Mouse (Mus musculus): ENCODE results near the gene Pilra. TPM values are rescaled to one million over a fixed set of nuclear protein-coding genes. Genes with fewer than 3 reads are reported as not detected.
A peak's percentile ranks its signal among the peaks of the same experiment; 100 is the strongest.

Pilra gene
- total and polyA plus RNA-seq, 3 experiments = 0.97 to 3.1 (median 2.6) TPM

- no peak for TF ChIP-seq EP300 (IDR thresholded peaks at IDR 0.05; ENCODE audit: insufficient read depth, low read depth, low read length)
- TF ChIP-seq POLR2A (IDR thresholded peaks at IDR 0.05; ENCODE audit: insufficient read depth, low read depth, low read length) = no peak
- TF ChIP-seq CTCF (IDR thresholded peaks at IDR 0.05) = no peak
- Histone ChIP-seq H3K4me1 (ENCODE audit: control insufficient read depth, insufficient read depth, low read length) (peaks cover 1% of the 10 kb centered on the region; the same call in 1 of the 2 replicates), H3K27me3 (ENCODE audit: control insufficient read depth, insufficient read depth, low read length) (no peaks in the 10 kb centered on the region), H3K36me3 (ENCODE audit: control insufficient read depth, insufficient read depth, low read length) (no peaks in the 10 kb centered on the region), H3K79me2 (replicated peaks; ENCODE audit: control insufficient read depth, insufficient read depth, low read length) (no peaks in the 10 kb centered on the region), H3K27ac (no peak overlapping the region), H3K4me3 (no peak overlapping the region), H3K9ac (ENCODE audit: low read depth, low read length) (no peak overlapping the region)
- intact Hi-C loops (cut with DNase I) = no loop called here
- DNase-seq = no peak
- 79% methylated on average over 7 of the region's 7 CpGs for WGBS
These were observed 58.7 kb downstream of the Pilra start for GRCm38 (mm10) chr5:137777267-137777845.

GRCm38 (mm10) chr5:137776408-137776918 lies 59.6 kb downstream of the Pilra start:
- intact Hi-C loops (cut with DNase I) = no loop called here
- Histone ChIP-seq H3K36me3 (ENCODE audit: control insufficient read depth, insufficient read depth, low read length) (no peaks in the 10 kb centered on the region), H3K27ac (no peak overlapping the region), H3K4me3 (no peak overlapping the region), H3K9ac (ENCODE audit: low read depth, low read length) (no peak overlapping the region), H3K4me1 (ENCODE audit: control insufficient read depth, insufficient read depth, low read length) (peaks cover 1% of the 10 kb centered on the region; the same call in 1 of the 2 replicates), H3K27me3 (ENCODE audit: control insufficient read depth, insufficient read depth, low read length) (no peaks in the 10 kb centered on the region), H3K79me2 (replicated peaks; ENCODE audit: control insufficient read depth, insufficient read depth, low read length) (no peaks in the 10 kb centered on the region)
- WGBS = 28% methylated on average over 5 of the region's 5 CpGs
- DNase-seq = no peak
- TF ChIP-seq CTCF (IDR thresholded peaks at IDR 0.05) (0 out of 2 replicates have a peak, but pooled peaks have one; percentile 2), POLR2A (IDR thresholded peaks at IDR 0.05; ENCODE audit: insufficient read depth, low read depth, low read length) (no peak), EP300 (IDR thresholded peaks at IDR 0.05; ENCODE audit: insufficient read depth, low read depth, low read length) (no peak)

- 96% methylated on average over 2 of the region's 2 CpGs for WGBS
- intact Hi-C loops (cut with DNase I) = no loop called here
- Histone ChIP-seq H3K4me3 (no peak overlapping the region), H3K79me2 (replicated peaks; ENCODE audit: control insufficient read depth, insufficient read depth, low read length) (no peaks in the 10 kb centered on the region), H3K9ac (ENCODE audit: low read depth, low read length) (no peak overlapping the region), H3K27ac (no peak overlapping the region), H3K27me3 (ENCODE audit: control insufficient read depth, insufficient read depth, low read length) (no peaks in the 10 kb centered on the region), H3K36me3 (ENCODE audit: control insufficient read depth, insufficient read depth, low read length) (no peaks in the 10 kb centered on the region), H3K4me1 (ENCODE audit: control insufficient read depth, insufficient read depth, low read length) (peaks cover 1% of the 10 kb centered on the region; the same call in 1 of the 2 replicates)
- TF ChIP-seq EP300 (IDR thresholded peaks at IDR 0.05; ENCODE audit: insufficient read depth, low read depth, low read length) (no peak), CTCF (IDR thresholded peaks at IDR 0.05) (no peak), POLR2A (IDR thresholded peaks at IDR 0.05; ENCODE audit: insufficient read depth, low read depth, low read length) (no peak)
- no peak for DNase-seq
These were observed 60.3 kb downstream of the Pilra start for GRCm38 (mm10) chr5:137775587-137776290.

- Histone ChIP-seq H3K4me3 (no peak overlapping the region), H3K79me2 (replicated peaks; ENCODE audit: control insufficient read depth, insufficient read depth, low read length) (no peaks in the 10 kb centered on the region), H3K36me3 (ENCODE audit: control insufficient read depth, insufficient read depth, low read length) (no peaks in the 10 kb centered on the region), H3K4me1 (ENCODE audit: control insufficient read depth, insufficient read depth, low read length) (no peaks in the 10 kb centered on the region), H3K27me3 (ENCODE audit: control insufficient read depth, insufficient read depth, low read length) (no peaks in the 10 kb centered on the region), H3K9ac (ENCODE audit: low read depth, low read length) (no peak overlapping the region), H3K27ac (no peak overlapping the region)
- no peak for TF ChIP-seq CTCF (IDR thresholded peaks at IDR 0.05)
- TF ChIP-seq EP300 (IDR thresholded peaks at IDR 0.05; ENCODE audit: insufficient read depth, low read depth, low read length) = no peak
- TF ChIP-seq POLR2A (IDR thresholded peaks at IDR 0.05; ENCODE audit: insufficient read depth, low read depth, low read length) = no peak
- DNase-seq = no peak
- intact Hi-C loops (cut with DNase I) = no loop called here
These were observed 63.3 kb downstream of the Pilra start for GRCm38 (mm10) chr5:137772755-137773154.

Other genes starting within 250 kb of the Pilra start
- gene Mospd3, start 235.2 kb downstream of the Pilra start, total RNA-seq (2021) = 10 to 100 TPM; 10.7 to 16.3 TPM
- gene Mospd3, start 235.2 kb downstream of the Pilra start, polyA plus RNA-seq (2012; rRNA removed) = 20.7 and 32.3 TPM in 2 replicates
- 10 to 100 TPM; 35.9 to 50.8 TPM for gene Pcolce, start 222.5 kb downstream of the Pilra start, total RNA-seq (2021)
- 87.0 and 109 TPM in 2 replicates for gene Pcolce, start 222.5 kb downstream of the Pilra start, polyA plus RNA-seq (2012; rRNA removed)
- under 1 TPM; 0.13 to 0.34 TPM for gene Fbxo24, start 207.3 kb downstream of the Pilra start, total RNA-seq (2021)
- 0.29 and 0.35 TPM in 2 replicates for gene Fbxo24, start 207.3 kb downstream of the Pilra start, polyA plus RNA-seq (2012; rRNA removed)
- gene Lrch4, start 207.2 kb downstream of the Pilra start, total RNA-seq (2021) = 10 to 100 TPM; 17.1 to 20.0 TPM
- 24.8 and 29.1 TPM in 2 replicates for gene Lrch4, start 207.2 kb downstream of the Pilra start, polyA plus RNA-seq (2012; rRNA removed)
- gene Gm20605, start 207.1 kb downstream of the Pilra start, total RNA-seq (2021) = 1 to 10 TPM; 2.8 to 4.3 TPM
- gene Gm20605, start 207.1 kb downstream of the Pilra start, polyA plus RNA-seq (2012; rRNA removed) = 7.3 and 9.5 TPM in 2 replicates
- 1 to 10 TPM; 1.5 to 2.0 TPM for gene Sap25, start 194.9 kb downstream of the Pilra start, total RNA-seq (2021)
- gene Sap25, start 194.9 kb downstream of the Pilra start, polyA plus RNA-seq (2012; rRNA removed) = 25.2 and 34.9 TPM in 2 replicates
- under 1 TPM; 0.34 to 0.73 TPM for gene Irs3, start 190.6 kb downstream of the Pilra start, total RNA-seq (2021)
- gene Irs3, start 190.6 kb downstream of the Pilra start, polyA plus RNA-seq (2012; rRNA removed) = 0.91 and 2.2 TPM in 2 replicates
- gene Agfg2, start 151.6 kb downstream of the Pilra start, total RNA-seq (2021) = 10 to 100 TPM; 15.6 to 19.1 TPM
- gene Agfg2, start 151.6 kb downstream of the Pilra start, polyA plus RNA-seq (2012; rRNA removed) = 11.9 and 12.5 TPM in 2 replicates
- 1 to 10 TPM in 1 of 2 experiments, under 1 TPM in 1; 0.94 to 1.2 TPM for gene Nyap1, start 94.7 kb downstream of the Pilra start, total RNA-seq (2021)
- 1.6 and 1.7 TPM in 2 replicates for gene Nyap1, start 94.7 kb downstream of the Pilra start, polyA plus RNA-seq (2012; rRNA removed)
- 100 to 1,000 TPM; 254 to 258 TPM for gene Tsc22d4, start 90.6 kb downstream of the Pilra start, total RNA-seq (2021)
- gene Tsc22d4, start 90.6 kb downstream of the Pilra start, polyA plus RNA-seq (2012; rRNA removed) = 223 and 251 TPM in 2 replicates
- 10 to 100 TPM in 1 of 2 experiments, 1 to 10 TPM in 1; 7.4 to 10.8 TPM for gene Ppp1r35, start 57.4 kb downstream of the Pilra start, total RNA-seq (2021)
- 6.8 and 12.0 TPM in 2 replicates for gene Ppp1r35, start 57.4 kb downstream of the Pilra start, polyA plus RNA-seq (2012; rRNA removed)
- 10 to 100 TPM; 21.3 to 26.0 TPM for gene Mepce, start 48.6 kb downstream of the Pilra start, total RNA-seq (2021)
- gene Mepce, start 48.6 kb downstream of the Pilra start, polyA plus RNA-seq (2012; rRNA removed) = 24.1 and 31.5 TPM in 2 replicates
- under 1 TPM; 0.44 to 0.52 TPM for gene Zcwpw1, start 48.5 kb downstream of the Pilra start, total RNA-seq (2021)
- gene Zcwpw1, start 48.5 kb downstream of the Pilra start, polyA plus RNA-seq (2012; rRNA removed) = 0.39 and 0.50 TPM in 2 replicates
- 1 to 10 TPM; 1.1 to 2.0 TPM for gene Pilrb1, start 21.8 kb upstream of the Pilra start, total RNA-seq (2021)
- 2.3 and 4.2 TPM in 2 replicates for gene Pilrb1, start 21.8 kb upstream of the Pilra start, polyA plus RNA-seq (2012; rRNA removed)
- gene Pilrb2, start 35.5 kb upstream of the Pilra start, total RNA-seq (2021) = 1 to 10 TPM; 1.1 to 1.3 TPM
- 1.4 and 3.2 TPM in 2 replicates for gene Pilrb2, start 35.5 kb upstream of the Pilra start, polyA plus RNA-seq (2012; rRNA removed)
- gene Cyp3a13, start 85.3 kb upstream of the Pilra start, total RNA-seq (2021) = under 1 TPM; 0.13 to 0.18 TPM
- gene Cyp3a13, start 85.3 kb upstream of the Pilra start, polyA plus RNA-seq (2012; rRNA removed) = 0.06 TPM in 1 of 2 replicates, not detected in the other
- gene Gjc3, start 126.8 kb upstream of the Pilra start, total RNA-seq (2021) = under 1 TPM; 0.18 to 0.29 TPM
- 0.43 and 0.67 TPM in 2 replicates for gene Gjc3, start 126.8 kb upstream of the Pilra start, polyA plus RNA-seq (2012; rRNA removed)
- gene Azgp1, start 145.2 kb upstream of the Pilra start, total RNA-seq (2021) = not detected
- gene Azgp1, start 145.2 kb upstream of the Pilra start, polyA plus RNA-seq (2012; rRNA removed) = 1.1 TPM in 1 of 2 replicates, not detected in the other
- gene Smok3a, start 185.0 kb upstream of the Pilra start, total RNA-seq (2021) = not detected
- not detected in 2 replicates for gene Smok3a, start 185.0 kb upstream of the Pilra start, polyA plus RNA-seq (2012; rRNA removed)
- gene Smok3b, start 185.1 kb upstream of the Pilra start, total RNA-seq (2021) = not detected
- gene Smok3b, start 185.1 kb upstream of the Pilra start, polyA plus RNA-seq (2012; rRNA removed) = not detected in 2 replicates
- not detected for gene Smok3c, start 216.9 kb upstream of the Pilra start, total RNA-seq (2021)
- gene Smok3c, start 216.9 kb upstream of the Pilra start, polyA plus RNA-seq (2012; rRNA removed) = not detected in 2 replicates
- gene Zkscan1, start 248.8 kb upstream of the Pilra start, total RNA-seq (2021) = 10 to 100 TPM; 14.0 to 15.3 TPM
- gene Zkscan1, start 248.8 kb upstream of the Pilra start, polyA plus RNA-seq (2012; rRNA removed) = 3.7 and 6.4 TPM in 2 replicates

All from heart, adult 2 months (tissue).